Mouse (Mus musculus) hindbrain, postnatal 0 days (tissue): ENCODE measurements at regions not wholly inside any gene's neighbourhood (a gene's known extent, or its start where the extent isn't known, plus 50 kb on each side); places are given as distances from the start of the nearest gene placed in this dataset.

Experiments used
- ATAC-seq: fragments of 200-750 bp; cut with Nextera tagmentation; 2 replicates; pipeline ENCODE4 v1.8.0; 2017; ENCODE audit warnings: mild to moderate bottlenecking, moderate TSS enrichment, moderate library complexity
- DNase-seq: peaks from one replicate; pipeline ENCODE4 v3.0.0-alpha.2; 2015; ENCODE audit warnings: low spot score
- H3K27ac ChIP-seq: fragments of 300-500 bp; sonication (generic); 2 replicates; pipeline ENCODE4 v1.5.1; 2014; ENCODE audit warnings: mild to moderate bottlenecking
- H3K27me3 ChIP-seq: fragments of 300-500 bp; sonication (generic); 2 replicates; pipeline ENCODE4 v1.6.1; 2014; ENCODE audit warnings: low read length, mixed read lengths; ENCODE audit not compliant: insufficient read depth
- H3K36me3 ChIP-seq: fragments of 300-500 bp; sonication (generic); 2 replicates; pipeline ENCODE4 v1.6.1; 2014; ENCODE audit warnings: low read length, mixed read lengths; ENCODE audit not compliant: insufficient read depth
- H3K4me1 ChIP-seq: fragments of 300-500 bp; sonication (generic); 2 replicates; pipeline ENCODE4 v1.6.1; 2014; ENCODE audit warnings: antibody characterized with exemption, low read length, mixed read lengths; ENCODE audit not compliant: insufficient read depth
- H3K4me2 ChIP-seq: fragments of 300-500 bp; sonication (generic); 2 replicates; pipeline ENCODE4 v1.6.1; 2014; ENCODE audit warnings: low read depth, mild to moderate bottlenecking, low read length, moderate library complexity, mixed read lengths
- H3K4me3 ChIP-seq: fragments of 300-500 bp; sonication (generic); 2 replicates; pipeline ENCODE4 v1.5.1; 2014; ENCODE audit warnings: low read length
- H3K9ac ChIP-seq: fragments of 300-500 bp; sonication (generic); replicated peaks from 2 replicates; pipeline ENCODE4 v1.6.1; 2014; ENCODE audit warnings: mild to moderate bottlenecking, low read length, moderate library complexity, mixed read lengths
- H3K9me3 ChIP-seq: fragments of 300-500 bp; sonication (generic); 2 replicates; pipeline ENCODE4 v1.6.1; 2016; ENCODE audit warnings: low read length, mixed read lengths
- CTCF ChIP-seq: IDR thresholded peaks from 2 replicates; pipeline ENCODE4 v1.5.1; 2016; ENCODE audit warnings: antibody characterized with exemption, control low read depth, low read depth
- WGBS: fragments of 180-500 bp; shearing (Covaris S2); extraction: QIAGEN DNeasy Blood & Tissue Kit; methylation state at CpG from one replicate; pipeline ENCODE4 v1.1.7; 2014; 5-methylcytosine and 5-hydroxymethylcytosine counted together

- no peak overlapping the region for H3K9ac ChIP-seq
- DNase-seq (no peak), ATAC-seq (no peak)
- H3K9me3 ChIP-seq = no peaks in the 10 kb centered on the region
- H3K4me3 ChIP-seq = no peak overlapping the region
- TF ChIP-seq CTCF = no peak
- H3K4me1 ChIP-seq = no peaks in the 10 kb centered on the region
- no peaks in the 10 kb centered on the region for H3K36me3 ChIP-seq
- no peak overlapping the region for H3K4me2 ChIP-seq
- no peaks in the 10 kb centered on the region for H3K27me3 ChIP-seq
- WGBS = 95% methylated on average over 3 of the region's 3 CpGs
- no peak overlapping the region for H3K27ac ChIP-seq
Measured at GRCm38 (mm10) chr1:12288521-12288920, 874.6 kb downstream of the A830018L16Rik start.

GRCm38 (mm10) chr1:12291787-12292186, 877.9 kb downstream of the A830018L16Rik start:
- no peaks in the 10 kb centered on the region for H3K4me1 ChIP-seq
- TF ChIP-seq CTCF = no peak
- H3K27me3 ChIP-seq = no peaks in the 10 kb centered on the region
- DNase-seq (peak; percentile 11), ATAC-seq (0 out of 2 replicates have a peak, but pooled peaks have one; percentile 29)
- no peak overlapping the region for H3K27ac ChIP-seq
- no peaks in the 10 kb centered on the region for H3K9me3 ChIP-seq
- H3K4me3 ChIP-seq = no peak overlapping the region
- 35% methylated on average over 1 of the region's 1 CpGs for WGBS
- H3K36me3 ChIP-seq = no peaks in the 10 kb centered on the region
- H3K4me2 ChIP-seq = no peak overlapping the region
- no peak overlapping the region for H3K9ac ChIP-seq

- Histone ChIP-seq H3K9ac (no peak overlapping the region), H3K9me3 (no peaks in the 10 kb centered on the region), H3K4me3 (no peak overlapping the region), H3K4me1 (no peaks in the 10 kb centered on the region), H3K4me2 (no peak overlapping the region), H3K36me3 (no peaks in the 10 kb centered on the region), H3K27me3 (no peaks in the 10 kb centered on the region), H3K27ac (no peak overlapping the region)
- ATAC-seq (no peak), DNase-seq (no peak)
- 80% methylated on average over 2 of the region's 2 CpGs for WGBS
- no peak for TF ChIP-seq CTCF
Measured at GRCm38 (mm10) chr1:12318029-12318428, 904.1 kb downstream of the A830018L16Rik start.

GRCm38 (mm10) chr1:12334186-12334585, 920.3 kb downstream of the A830018L16Rik start:
- 79% methylated on average over 4 of the region's 4 CpGs for WGBS
- no peak overlapping the region for H3K4me2 ChIP-seq
- no peak overlapping the region for H3K27ac ChIP-seq
- no peaks in the 10 kb centered on the region for H3K36me3 ChIP-seq
- ATAC-seq (no peak), DNase-seq (no peak)
- no peaks in the 10 kb centered on the region for H3K9me3 ChIP-seq
- H3K4me1 ChIP-seq = no peaks in the 10 kb centered on the region
- no peaks in the 10 kb centered on the region for H3K27me3 ChIP-seq
- H3K9ac ChIP-seq = no peak overlapping the region
- no peak for TF ChIP-seq CTCF
- H3K4me3 ChIP-seq = no peak overlapping the region

- H3K27ac ChIP-seq = no peak overlapping the region
- no peak overlapping the region for H3K4me2 ChIP-seq
- no peak for DNase-seq
- no peaks in the 10 kb centered on the region for H3K4me1 ChIP-seq
- WGBS = 93% methylated on average over 10 of the region's 10 CpGs
- no peak for TF ChIP-seq CTCF
- no peaks in the 10 kb centered on the region for H3K36me3 ChIP-seq
- no peak for ATAC-seq
- H3K27me3 ChIP-seq = no peaks in the 10 kb centered on the region
- H3K9ac ChIP-seq = no peak overlapping the region
- no peak overlapping the region for H3K4me3 ChIP-seq
- H3K9me3 ChIP-seq = no peaks in the 10 kb centered on the region
Measured at GRCm38 (mm10) chr1:12344726-12345438, 931.0 kb downstream of the A830018L16Rik start.

- ATAC-seq = no peak
- no peak for TF ChIP-seq CTCF
- H3K36me3 ChIP-seq = no peaks in the 10 kb centered on the region
- no peaks in the 10 kb centered on the region for H3K4me1 ChIP-seq
- H3K27ac ChIP-seq = no peak overlapping the region
- no peaks in the 10 kb centered on the region for H3K27me3 ChIP-seq
- 85% methylated on average over 3 of the region's 3 CpGs for WGBS
- H3K4me2 ChIP-seq = no peak overlapping the region
- no peak for DNase-seq
- no peaks in the 10 kb centered on the region for H3K9me3 ChIP-seq
- no peak overlapping the region for H3K9ac ChIP-seq
- H3K4me3 ChIP-seq = no peak overlapping the region
Measured at GRCm38 (mm10) chr1:12345439-12345819, 931.5 kb downstream of the A830018L16Rik start.

- H3K4me1 ChIP-seq = no peaks in the 10 kb centered on the region
- H3K27ac ChIP-seq = no peak overlapping the region
- no peak for DNase-seq
- H3K27me3 ChIP-seq = no peaks in the 10 kb centered on the region
- ATAC-seq = no peak
- H3K9ac ChIP-seq = no peak overlapping the region
- no peak overlapping the region for H3K4me3 ChIP-seq
- 0 out of 2 replicates have a peak, but pooled peaks cover 3% of the 10 kb centered on the region for H3K9me3 ChIP-seq
- TF ChIP-seq CTCF = no peak
- no peaks in the 10 kb centered on the region for H3K36me3 ChIP-seq
- H3K4me2 ChIP-seq = no peak overlapping the region
Measured at GRCm38 (mm10) chr1:12354531-12354930, 940.6 kb downstream of the A830018L16Rik start.
